Mouse (Mus musculus): ENCODE data around the gene Rpp21. TPM values are rescaled to one million over a fixed set of nuclear protein-coding genes. Genes with fewer than 3 reads are reported as not detected.

Gene Rpp21
- polyA plus RNA-seq, 1 experiment, result 61.2 TPM

GRCm38 (mm10) chr17:36272643-36273366 lies 14.9 kb upstream of the Rpp21 start:
- H3ac ChIP-seq (ENCODE audit: control insufficient read depth, insufficient read length, low read depth), result peak overlapping the region; percentile 47
- no peak for TF ChIP-seq USF1 (IDR thresholded peaks at IDR 0.05; ENCODE audit: low read depth)
- no peak for TF ChIP-seq FOSL1 (IDR thresholded peaks at IDR 0.05; ENCODE audit: insufficient read depth, low read length, poor library complexity, severe bottlenecking)
- no peak for TF ChIP-seq MYOD1 (IDR thresholded peaks at IDR 0.05; ENCODE audit: control insufficient read depth, insufficient read length, low read depth)
- no peak for TF ChIP-seq MYOG (IDR thresholded peaks at IDR 0.05; ENCODE audit: control insufficient read depth, extremely low read depth, insufficient read length)
- no peak for TF ChIP-seq CEBPB (IDR thresholded peaks at IDR 0.05; ENCODE audit: low read depth)
- no peak for TF ChIP-seq CTCF (IDR thresholded peaks at IDR 0.05; ENCODE audit: control insufficient read depth, insufficient read depth, insufficient read length)
- no peak for TF ChIP-seq MAX (IDR thresholded peaks at IDR 0.05)
- no peaks in the 10 kb centered on the region for H3K27me3 ChIP-seq (ENCODE audit: control insufficient read depth, insufficient read depth, insufficient read length)
- peaks cover 50% of the 10 kb centered on the region for H3K79me3 ChIP-seq (ENCODE audit: low read depth)
- H3K36me3 ChIP-seq (ENCODE audit: control insufficient read depth, insufficient read depth), result peaks cover 55% of the 10 kb centered on the region
- H3K4me3 ChIP-seq (ENCODE audit: insufficient read depth, poor library complexity, severe bottlenecking), result peak overlapping the region; percentile 80
- H3K79me2 ChIP-seq (ENCODE audit: control insufficient read depth, insufficient read depth), result peaks cover 76% of the 10 kb centered on the region

DNA sequence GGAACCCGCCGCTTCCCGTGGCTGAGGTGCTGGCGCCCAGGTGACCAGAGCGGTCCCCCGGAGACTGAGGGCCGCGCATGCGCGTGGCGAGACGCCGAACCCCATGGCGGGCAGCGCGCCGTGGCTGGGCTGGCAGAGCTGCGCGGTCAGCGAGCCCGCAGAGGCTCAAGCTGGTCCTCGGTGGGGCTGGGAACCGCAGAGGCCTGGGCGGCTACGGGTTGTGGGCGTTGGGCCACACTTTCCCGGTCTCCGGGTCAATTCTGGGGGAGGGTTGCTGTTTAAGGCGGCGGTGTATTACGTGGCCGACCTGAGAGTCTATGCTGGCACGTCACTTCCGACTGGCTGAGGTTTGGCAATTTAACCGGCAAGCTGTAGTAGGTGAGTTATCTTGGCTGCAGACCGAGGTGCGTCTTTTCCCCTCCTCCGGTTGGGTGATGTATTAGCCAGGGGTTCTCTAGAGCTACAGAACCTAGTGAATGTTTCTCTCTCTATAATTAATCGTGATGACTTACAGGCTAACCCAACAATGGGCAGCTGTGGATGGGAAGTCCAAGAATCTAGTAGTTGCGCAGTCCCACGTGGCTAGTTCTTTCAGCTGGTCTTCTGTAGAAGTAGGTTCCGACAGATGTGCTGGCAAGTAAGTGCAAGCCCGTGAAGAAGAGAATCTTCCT lies 13.9 kb upstream of the Rpp21 start, which contains the start of gene Trim39:
Gene Trim39, minus strand, starts transcription at position 662 of the 671 bp plus-strand sequence.
- Histone ChIP-seq H3K79me3 (ENCODE audit: low read depth) (peaks cover 47% of the 10 kb centered on the region), H3K27me3 (ENCODE audit: control insufficient read depth, insufficient read depth, insufficient read length) (no peaks in the 10 kb centered on the region), H3K79me2 (ENCODE audit: control insufficient read depth, insufficient read depth) (peaks cover 67% of the 10 kb centered on the region), H3K4me3 (ENCODE audit: insufficient read depth, poor library complexity, severe bottlenecking) (peak within 1 kb of the TSS; percentile 80), H3ac (ENCODE audit: control insufficient read depth, insufficient read length, low read depth) (peak within 1 kb of the TSS; percentile 84), H3K36me3 (ENCODE audit: control insufficient read depth, insufficient read depth) (peaks cover 59% of the 10 kb centered on the region)
- no peak for TF ChIP-seq CEBPB (IDR thresholded peaks at IDR 0.05; ENCODE audit: low read depth)
- no peak for TF ChIP-seq USF1 (IDR thresholded peaks at IDR 0.05; ENCODE audit: low read depth)
- no peak for TF ChIP-seq CTCF (IDR thresholded peaks at IDR 0.05; ENCODE audit: control insufficient read depth, insufficient read depth, insufficient read length)
- TF ChIP-seq MYOD1 (IDR thresholded peaks at IDR 0.05; ENCODE audit: control insufficient read depth, insufficient read length, low read depth), result no peak
- no peak for TF ChIP-seq MYOG (IDR thresholded peaks at IDR 0.05; ENCODE audit: control insufficient read depth, extremely low read depth, insufficient read length)
- no peak for TF ChIP-seq FOSL1 (IDR thresholded peaks at IDR 0.05; ENCODE audit: insufficient read depth, low read length, poor library complexity, severe bottlenecking)
- TF ChIP-seq MAX (IDR thresholded peaks at IDR 0.05), result no peak

GRCm38 (mm10) chr17:36270956-36271585 lies 13.2 kb upstream of the Rpp21 start:
- peaks cover 59% of the 10 kb centered on the region for H3K36me3 ChIP-seq (ENCODE audit: control insufficient read depth, insufficient read depth)
- no peaks in the 10 kb centered on the region for H3K27me3 ChIP-seq (ENCODE audit: control insufficient read depth, insufficient read depth, insufficient read length)
- H3K79me3 ChIP-seq (ENCODE audit: low read depth), result peaks cover 40% of the 10 kb centered on the region
- TF ChIP-seq CTCF (IDR thresholded peaks at IDR 0.05; ENCODE audit: control insufficient read depth, insufficient read depth, insufficient read length) (no peak), MYOD1 (IDR thresholded peaks at IDR 0.05; ENCODE audit: control insufficient read depth, insufficient read length, low read depth) (peak; percentile 24), MAX (IDR thresholded peaks at IDR 0.05) (peak; percentile 20)
- peak overlapping the region; percentile 84 for H3ac ChIP-seq (ENCODE audit: control insufficient read depth, insufficient read length, low read depth)
- peaks cover 61% of the 10 kb centered on the region for H3K79me2 ChIP-seq (ENCODE audit: control insufficient read depth, insufficient read depth)
- H3K4me3 ChIP-seq (ENCODE audit: insufficient read depth, poor library complexity, severe bottlenecking), result peak overlapping the region; percentile 80

- Histone ChIP-seq H3K4me3 (ENCODE audit: insufficient read depth, poor library complexity, severe bottlenecking) (no peak overlapping the region), H3K79me2 (ENCODE audit: control insufficient read depth, insufficient read depth) (peaks cover 11% of the 10 kb centered on the region), H3K36me3 (ENCODE audit: control insufficient read depth, insufficient read depth) (peaks cover 66% of the 10 kb centered on the region), H3K79me3 (ENCODE audit: low read depth) (no peaks in the 10 kb centered on the region), H3K27me3 (ENCODE audit: control insufficient read depth, insufficient read depth, insufficient read length) (no peaks in the 10 kb centered on the region), H3ac (ENCODE audit: control insufficient read depth, insufficient read length, low read depth) (no peak overlapping the region)
- TF ChIP-seq MAX (IDR thresholded peaks at IDR 0.05) (no peak), MYOG (IDR thresholded peaks at IDR 0.05; ENCODE audit: control insufficient read depth, extremely low read depth, insufficient read length) (no peak), CTCF (IDR thresholded peaks at IDR 0.05; ENCODE audit: control insufficient read depth, insufficient read depth, insufficient read length) (no peak), CEBPB (IDR thresholded peaks at IDR 0.05; ENCODE audit: low read depth) (no peak), FOSL1 (IDR thresholded peaks at IDR 0.05; ENCODE audit: insufficient read depth, low read length, poor library complexity, severe bottlenecking) (no peak), USF1 (IDR thresholded peaks at IDR 0.05; ENCODE audit: low read depth) (no peak), MYOD1 (IDR thresholded peaks at IDR 0.05; ENCODE audit: control insufficient read depth, insufficient read length, low read depth) (no peak)
Observed at GRCm38 (mm10) chr17:36265834-36266233, 8.0 kb upstream of the Rpp21 start.

DNA sequence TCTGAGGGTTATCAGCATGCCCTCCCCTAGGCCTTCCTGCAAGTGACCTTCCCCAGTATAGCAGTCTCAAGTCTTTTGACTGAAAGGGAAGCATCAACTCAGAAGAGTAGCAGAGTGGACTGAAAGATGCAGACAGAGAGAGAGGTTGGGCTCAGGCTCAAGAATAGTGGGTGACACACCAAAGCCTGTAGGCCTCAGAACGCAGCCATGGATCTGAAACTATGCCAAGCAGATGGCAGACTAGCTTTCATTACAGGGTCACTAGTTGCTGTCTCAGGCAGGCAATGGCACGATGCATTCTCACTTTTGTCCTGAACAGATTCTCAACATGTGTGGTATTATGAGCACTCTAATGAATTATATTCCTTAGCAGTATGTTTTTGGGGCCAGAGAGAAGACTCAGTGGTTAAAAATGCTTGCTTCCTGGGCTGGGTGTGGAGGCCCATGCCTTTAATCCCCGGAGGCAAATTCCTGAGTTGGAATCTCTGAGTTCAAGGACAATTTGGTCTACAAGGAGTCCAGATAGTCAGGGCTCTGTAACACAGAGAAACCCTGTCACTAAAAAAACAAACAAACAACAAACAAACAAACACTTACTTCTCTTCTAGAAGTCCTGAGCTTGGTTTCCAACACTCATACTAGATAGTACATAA lies 6.5 kb upstream of the Rpp21 start:
- no peaks in the 10 kb centered on the region for H3K79me2 ChIP-seq (ENCODE audit: control insufficient read depth, insufficient read depth)
- no peak for TF ChIP-seq FOSL1 (IDR thresholded peaks at IDR 0.05; ENCODE audit: insufficient read depth, low read length, poor library complexity, severe bottlenecking)
- no peak for TF ChIP-seq MYOG (IDR thresholded peaks at IDR 0.05; ENCODE audit: control insufficient read depth, extremely low read depth, insufficient read length)
- TF ChIP-seq MAX (IDR thresholded peaks at IDR 0.05), result no peak
- no peak for TF ChIP-seq USF1 (IDR thresholded peaks at IDR 0.05; ENCODE audit: low read depth)
- no peak for TF ChIP-seq CTCF (IDR thresholded peaks at IDR 0.05; ENCODE audit: control insufficient read depth, insufficient read depth, insufficient read length)
- TF ChIP-seq MYOD1 (IDR thresholded peaks at IDR 0.05; ENCODE audit: control insufficient read depth, insufficient read length, low read depth), result no peak
- TF ChIP-seq CEBPB (IDR thresholded peaks at IDR 0.05; ENCODE audit: low read depth), result no peak
- peaks cover 77% of the 10 kb centered on the region for H3K36me3 ChIP-seq (ENCODE audit: control insufficient read depth, insufficient read depth)
- H3ac ChIP-seq (ENCODE audit: control insufficient read depth, insufficient read length, low read depth), result no peak overlapping the region
- no peak overlapping the region for H3K4me3 ChIP-seq (ENCODE audit: insufficient read depth, poor library complexity, severe bottlenecking)
- no peaks in the 10 kb centered on the region for H3K79me3 ChIP-seq (ENCODE audit: low read depth)
- no peaks in the 10 kb centered on the region for H3K27me3 ChIP-seq (ENCODE audit: control insufficient read depth, insufficient read depth, insufficient read length)

Measured in C2C12 (cell line).